Mouse (Mus musculus): Measurements from ENCODE around the gene Gtf3c4. TPM values are rescaled to one million over a fixed set of nuclear protein-coding genes. Genes with fewer than 3 reads are reported as not detected.
A peak's percentile ranks its signal among the peaks of the same experiment; 100 is the strongest.

The Gtf3c4 gene
- polyA plus RNA-seq, 1 experiment from 2014 or later = 4.5 TPM

- peaks cover 5% of the 10 kb centered on the region for H3K36me3 ChIP-seq (ENCODE audit: insufficient read depth, low read length)
- H3K9ac ChIP-seq (replicated peaks; ENCODE audit: low read depth) = no peak overlapping the region
- H3K4me2 ChIP-seq (replicated peaks; ENCODE audit: low read depth, low read length) = no peak overlapping the region
- DNase-seq (ENCODE audit: low spot score) (peak; percentile 11), ATAC-seq (peak; percentile 33; the same call in 1 of the 2 replicates)
- H3K4me3 ChIP-seq (ENCODE audit: low read depth, low read length) = no peak overlapping the region
- H3K4me1 ChIP-seq (ENCODE audit: insufficient read depth, low read depth, low read length) = no peaks in the 10 kb centered on the region
- no peaks in the 10 kb centered on the region for H3K27me3 ChIP-seq (replicated peaks; ENCODE audit: insufficient read depth, low read length)
- no peaks in the 10 kb centered on the region for H3K9me3 ChIP-seq (ENCODE audit: low read length)
- WGBS = 59% methylated on average over 7 of the region's 7 CpGs
- no peak overlapping the region for H3K27ac ChIP-seq (ENCODE audit: low read length)
- TF ChIP-seq EP300 (IDR thresholded peaks at IDR 0.05) (no peak), CTCF (IDR thresholded peaks at IDR 0.05) (no peak)
These were observed 27.3 kb upstream of the Gtf3c4 start for GRCm38 (mm10) chr2:28867495-28867894.

DNA sequence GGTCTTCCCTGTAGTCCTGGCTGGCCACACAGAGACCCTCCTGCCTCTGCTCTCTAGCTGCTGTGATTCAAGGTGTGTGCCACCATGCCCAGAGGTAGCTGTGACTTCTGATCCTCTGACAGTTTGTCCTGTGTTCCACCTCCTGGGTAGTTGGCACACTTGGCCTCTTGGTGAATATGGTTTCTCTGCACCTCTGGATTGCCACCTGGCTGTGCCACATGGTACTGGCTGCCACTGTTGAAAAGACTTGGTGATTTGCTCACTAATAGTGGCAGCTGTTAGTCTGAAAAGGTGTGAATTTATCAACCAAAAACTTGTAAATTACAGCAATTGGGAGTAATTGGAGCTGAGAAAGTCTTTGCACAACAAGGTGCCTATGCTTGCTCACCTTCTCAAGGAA lies 23.7 kb upstream of the Gtf3c4 start:
- no peak overlapping the region for H3K4me3 ChIP-seq (ENCODE audit: low read depth, low read length)
- no peak overlapping the region for H3K27ac ChIP-seq (ENCODE audit: low read length)
- H3K9ac ChIP-seq (replicated peaks; ENCODE audit: low read depth) = no peak overlapping the region
- no peak for ATAC-seq
- H3K27me3 ChIP-seq (replicated peaks; ENCODE audit: insufficient read depth, low read length) = no peaks in the 10 kb centered on the region
- peaks cover 16% of the 10 kb centered on the region for H3K36me3 ChIP-seq (ENCODE audit: insufficient read depth, low read length)
- no peaks in the 10 kb centered on the region for H3K9me3 ChIP-seq (ENCODE audit: low read length)
- TF ChIP-seq EP300 (IDR thresholded peaks at IDR 0.05) (no peak), CTCF (IDR thresholded peaks at IDR 0.05) (peak; percentile 52)
- DNase-seq (ENCODE audit: low spot score) = no peak
- no peaks in the 10 kb centered on the region for H3K4me1 ChIP-seq (ENCODE audit: insufficient read depth, low read depth, low read length)
- H3K4me2 ChIP-seq (replicated peaks; ENCODE audit: low read depth, low read length) = no peak overlapping the region

GRCm38 (mm10) chr2:28860678-28861423 lies 20.7 kb upstream of the Gtf3c4 start:
- no peak for TF ChIP-seq CTCF (IDR thresholded peaks at IDR 0.05)
- no peak for TF ChIP-seq EP300 (IDR thresholded peaks at IDR 0.05)
- H3K4me1 ChIP-seq (ENCODE audit: insufficient read depth, low read depth, low read length) = no peaks in the 10 kb centered on the region
- DNase-seq (ENCODE audit: low spot score) (no peak), ATAC-seq (no peak)
- H3K4me2 ChIP-seq (replicated peaks; ENCODE audit: low read depth, low read length) = no peak overlapping the region
- H3K9ac ChIP-seq (replicated peaks; ENCODE audit: low read depth) = no peak overlapping the region
- peaks cover 19% of the 10 kb centered on the region for H3K36me3 ChIP-seq (ENCODE audit: insufficient read depth, low read length)
- WGBS = 91% methylated on average over 8 of the region's 8 CpGs
- no peak overlapping the region for H3K27ac ChIP-seq (ENCODE audit: low read length)
- H3K27me3 ChIP-seq (replicated peaks; ENCODE audit: insufficient read depth, low read length) = no peaks in the 10 kb centered on the region
- no peaks in the 10 kb centered on the region for H3K9me3 ChIP-seq (ENCODE audit: low read length)
- no peak overlapping the region for H3K4me3 ChIP-seq (ENCODE audit: low read depth, low read length)

DNA sequence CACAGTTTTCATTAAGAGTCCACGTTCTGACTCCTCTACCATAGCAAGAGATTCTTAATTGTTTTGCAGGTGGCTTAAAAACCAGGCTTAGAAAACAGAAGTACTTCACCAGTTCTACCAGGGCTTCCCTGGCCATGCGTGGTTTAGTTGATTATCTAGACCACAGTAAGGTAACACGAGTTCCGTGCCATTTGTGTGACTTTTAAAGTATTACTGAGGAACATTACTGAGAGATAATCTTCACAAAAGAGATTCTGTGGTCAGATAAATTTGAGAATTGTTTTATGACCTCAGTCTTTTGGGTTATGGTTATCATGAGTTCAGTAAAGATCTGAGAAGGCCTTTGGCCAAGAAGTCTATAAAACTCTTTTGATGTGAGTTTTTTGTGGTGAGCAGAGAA lies 19.1 kb upstream of the Gtf3c4 start:
- Histone ChIP-seq H3K27ac (ENCODE audit: low read length) (no peak overlapping the region), H3K9me3 (ENCODE audit: low read length) (no peaks in the 10 kb centered on the region), H3K36me3 (ENCODE audit: insufficient read depth, low read length) (peaks cover 19% of the 10 kb centered on the region), H3K9ac (replicated peaks; ENCODE audit: low read depth) (no peak overlapping the region), H3K4me1 (ENCODE audit: insufficient read depth, low read depth, low read length) (no peaks in the 10 kb centered on the region), H3K27me3 (replicated peaks; ENCODE audit: insufficient read depth, low read length) (no peaks in the 10 kb centered on the region), H3K4me3 (ENCODE audit: low read depth, low read length) (no peak overlapping the region), H3K4me2 (replicated peaks; ENCODE audit: low read depth, low read length) (no peak overlapping the region)
- DNase-seq (ENCODE audit: low spot score) = no peak
- WGBS = 89% methylated on average over 4 of the region's 4 CpGs
- no peak for ATAC-seq
- no peak for TF ChIP-seq EP300 (IDR thresholded peaks at IDR 0.05)
- TF ChIP-seq CTCF (IDR thresholded peaks at IDR 0.05) = no peak

- 98% methylated on average over 2 of the region's 2 CpGs for WGBS
- no peak for DNase-seq (ENCODE audit: low spot score)
- ATAC-seq = no peak
These were observed 15.6 kb upstream of the Gtf3c4 start for GRCm38 (mm10) chr2:28855773-28856172.

DNA sequence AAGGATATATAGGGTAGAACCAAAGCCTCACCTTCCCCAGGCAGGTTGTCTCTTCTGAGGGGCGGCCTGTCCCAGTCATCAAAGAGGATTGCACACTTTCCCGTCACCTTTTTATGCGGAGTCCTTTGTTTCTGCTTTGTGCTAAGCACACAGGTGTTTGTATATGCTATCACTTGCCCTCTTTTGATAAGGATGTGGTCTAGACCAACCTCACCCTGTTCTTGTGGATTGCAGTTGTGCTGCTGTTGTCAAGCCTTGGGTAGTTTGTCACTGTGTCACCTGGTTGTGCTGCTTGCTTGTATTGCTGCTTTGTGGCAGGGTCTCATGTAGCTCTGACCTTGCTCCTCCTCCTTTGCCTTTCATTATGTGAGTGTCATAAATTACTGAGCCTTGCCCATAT lies 12.4 kb upstream of the Gtf3c4 start:
- Histone ChIP-seq H3K4me1 (ENCODE audit: insufficient read depth, low read depth, low read length) (no peaks in the 10 kb centered on the region), H3K27me3 (replicated peaks; ENCODE audit: insufficient read depth, low read length) (no peaks in the 10 kb centered on the region), H3K4me2 (replicated peaks; ENCODE audit: low read depth, low read length) (no peak overlapping the region), H3K9me3 (ENCODE audit: low read length) (no peaks in the 10 kb centered on the region), H3K36me3 (ENCODE audit: insufficient read depth, low read length) (peaks cover 12% of the 10 kb centered on the region), H3K27ac (ENCODE audit: low read length) (no peak overlapping the region), H3K9ac (replicated peaks; ENCODE audit: low read depth) (no peak overlapping the region), H3K4me3 (ENCODE audit: low read depth, low read length) (no peak overlapping the region)
- TF ChIP-seq EP300 (IDR thresholded peaks at IDR 0.05) (no peak), CTCF (IDR thresholded peaks at IDR 0.05) (no peak)
- WGBS = 83% methylated on average over 3 of the region's 3 CpGs
- no peak for ATAC-seq
- DNase-seq (ENCODE audit: low spot score) = no peak

More at GRCm38 (mm10) chr2:28855773-28856172, 15.6 kb upstream of the Gtf3c4 start:
- Histone ChIP-seq H3K4me1 (ENCODE audit: insufficient read depth, low read depth, low read length) (no peaks in the 10 kb centered on the region), H3K4me3 (ENCODE audit: low read depth, low read length) (no peak overlapping the region), H3K9me3 (ENCODE audit: low read length) (no peaks in the 10 kb centered on the region), H3K9ac (replicated peaks; ENCODE audit: low read depth) (no peak overlapping the region), H3K27me3 (replicated peaks; ENCODE audit: insufficient read depth, low read length) (no peaks in the 10 kb centered on the region), H3K36me3 (ENCODE audit: insufficient read depth, low read length) (peaks cover 13% of the 10 kb centered on the region), H3K4me2 (replicated peaks; ENCODE audit: low read depth, low read length) (no peak overlapping the region), H3K27ac (ENCODE audit: low read length) (no peak overlapping the region)
- no peak for TF ChIP-seq EP300 (IDR thresholded peaks at IDR 0.05)
- peak; percentile 39 for TF ChIP-seq CTCF (IDR thresholded peaks at IDR 0.05)
